Mouse (Mus musculus): ENCODE results near the gene Atp5j2.

GRCm38 (mm10) chr5:145218206-145218605 is 26.3 kb upstream of the Atp5j2 start:
- TF ChIP-seq CTCF (IDR thresholded peaks at IDR 0.05; ENCODE audit: low read depth) (no peak), EP300 (IDR thresholded peaks at IDR 0.05; ENCODE audit: low read depth) (no peak)

Data from liver, postnatal 0 days (tissue).